Mouse (Mus musculus): Measurements from ENCODE around the gene 1700003E16Rik. TPM values are rescaled to one million over a fixed set of nuclear protein-coding genes. Genes with fewer than 3 reads are reported as not detected.

Gene 1700003E16Rik
- polyA plus RNA-seq, 1 experiment from 2014 or later: 5.2 TPM

GRCm38 (mm10) chr6:83165607-83166242, 9.5 kb downstream of the 1700003E16Rik start, which contains the start of gene Dctn1:
TSS of gene Dctn1 (plus strand) at chr6:83165920.
- peak within 1 kb of the TSS; percentile 92 for H3K4me3 ChIP-seq
- peaks cover 37% of the 10 kb centered on the region for H3K4me1 ChIP-seq
- peak within 1 kb of the TSS; percentile 87 for H3K27ac ChIP-seq
- peak within 1 kb of the TSS; percentile 62 for H3K4me2 ChIP-seq (replicated peaks)
- peak within 1 kb of the TSS; percentile 96 for H3K9ac ChIP-seq
- H3K9me3 ChIP-seq (replicated peaks): no peaks in the 10 kb centered on the region
- H3K36me3 ChIP-seq: no peaks in the 10 kb centered on the region
- peaks cover 24% of the 10 kb centered on the region for H3K27me3 ChIP-seq
- ATAC-seq (ENCODE audit: low FRiP score): peak; percentile 86
- WGBS: 1% methylated on average over 54 of the region's 58 CpGs

DNA sequence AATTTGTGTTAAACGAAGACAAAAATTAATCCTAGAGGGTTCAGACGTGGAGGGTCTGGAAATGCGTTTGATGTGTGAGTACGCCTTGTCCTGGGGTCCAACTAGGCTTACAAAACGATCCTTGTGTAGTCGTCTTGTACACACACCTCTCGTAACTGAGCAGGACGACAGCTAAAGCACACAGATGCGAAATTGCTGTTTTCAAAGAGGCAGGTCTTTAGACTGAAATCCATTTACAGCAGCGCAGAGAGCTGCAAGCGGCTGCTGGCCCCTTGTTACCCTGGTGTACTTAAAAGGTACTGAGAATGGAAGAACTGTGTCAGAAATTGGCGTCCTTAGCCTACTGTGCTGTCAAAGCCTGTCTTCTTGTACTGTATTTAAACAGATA, 10.0 kb downstream of the 1700003E16Rik start:
- peak overlapping the region; percentile 92 for H3K4me3 ChIP-seq
- 1% methylated on average over 12 of the region's 12 CpGs for WGBS
- no peaks in the 10 kb centered on the region for H3K9me3 ChIP-seq (replicated peaks)
- peak overlapping the region; percentile 96 for H3K9ac ChIP-seq
- no peak; the same call in 1 of the 2 replicates for ATAC-seq (ENCODE audit: low FRiP score)
- H3K27me3 ChIP-seq: peaks cover 19% of the 10 kb centered on the region
- H3K27ac ChIP-seq: peak overlapping the region; percentile 87
- peak overlapping the region; percentile 62 for H3K4me2 ChIP-seq (replicated peaks)
- no peaks in the 10 kb centered on the region for H3K36me3 ChIP-seq
- H3K4me1 ChIP-seq: peaks cover 41% of the 10 kb centered on the region

DNA sequence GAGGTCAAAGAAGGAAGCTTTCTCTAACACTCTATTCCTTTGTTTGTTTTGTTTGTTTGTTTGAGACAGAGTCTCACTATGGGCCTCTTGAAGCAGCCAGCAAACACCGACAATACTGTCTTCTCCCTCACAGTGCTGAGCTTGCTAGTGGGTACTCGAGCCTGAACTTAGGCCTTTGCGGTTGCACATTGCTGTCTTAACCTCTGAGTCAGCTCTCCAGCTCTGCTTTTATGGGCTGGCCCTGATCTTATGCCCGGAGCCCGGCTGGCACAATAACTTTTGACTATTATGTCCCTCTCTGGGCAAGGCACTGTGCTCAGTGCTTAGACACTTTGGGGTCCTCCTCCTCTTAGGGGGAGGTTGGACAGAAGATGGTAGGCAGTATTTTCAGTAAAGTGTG, 13.7 kb downstream of the 1700003E16Rik start:
- Histone ChIP-seq H3K4me1 (peaks cover 34% of the 10 kb centered on the region), H3K4me3 (no peak overlapping the region), H3K27me3 (no peaks in the 10 kb centered on the region), H3K27ac (no peak overlapping the region), H3K36me3 (no peaks in the 10 kb centered on the region), H3K9me3 (replicated peaks) (no peaks in the 10 kb centered on the region), H3K4me2 (replicated peaks) (no peak overlapping the region), H3K9ac (no peak overlapping the region)
- ATAC-seq (ENCODE audit: low FRiP score): no peak
- 91% methylated on average over 5 of the region's 5 CpGs for WGBS

- no peak for ATAC-seq (ENCODE audit: low FRiP score)
- peaks cover 30% of the 10 kb centered on the region for H3K4me1 ChIP-seq
- 90% methylated on average over 5 of the region's 5 CpGs for WGBS
These were observed 14.9 kb downstream of the 1700003E16Rik start for GRCm38 (mm10) chr6:83171063-83171462.

GRCm38 (mm10) chr6:83172240-83172920, 16.2 kb downstream of the 1700003E16Rik start:
- ATAC-seq (ENCODE audit: low FRiP score): peak; percentile 60
- H3K4me3 ChIP-seq: peak overlapping the region; percentile 24
- no peaks in the 10 kb centered on the region for H3K9me3 ChIP-seq (replicated peaks)
- peaks cover 19% of the 10 kb centered on the region for H3K4me1 ChIP-seq
- H3K9ac ChIP-seq: peak overlapping the region; percentile 32
- no peaks in the 10 kb centered on the region for H3K36me3 ChIP-seq
- peak overlapping the region; percentile 37 for H3K4me2 ChIP-seq (replicated peaks)
- H3K27ac ChIP-seq: peak overlapping the region; percentile 70
- no peaks in the 10 kb centered on the region for H3K27me3 ChIP-seq
- 57% methylated on average over 9 of the region's 9 CpGs for WGBS

More at GRCm38 (mm10) chr6:83171063-83171462, 14.9 kb downstream of the 1700003E16Rik start:
- Histone ChIP-seq H3K9me3 (replicated peaks) (no peaks in the 10 kb centered on the region), H3K9ac (no peak overlapping the region), H3K36me3 (no peaks in the 10 kb centered on the region), H3K27ac (no peak overlapping the region), H3K4me2 (replicated peaks) (0 out of 2 replicates have a peak overlapping the region, but pooled peaks have one; percentile 13), H3K4me3 (no peak overlapping the region), H3K27me3 (no peaks in the 10 kb centered on the region)

- peaks cover 31% of the 10 kb centered on the region for H3K4me1 ChIP-seq
- no peaks in the 10 kb centered on the region for H3K36me3 ChIP-seq
- no peak for ATAC-seq (ENCODE audit: low FRiP score)
- H3K27ac ChIP-seq: no peak overlapping the region
- no peaks in the 10 kb centered on the region for H3K9me3 ChIP-seq (replicated peaks)
- no peaks in the 10 kb centered on the region for H3K27me3 ChIP-seq
- H3K9ac ChIP-seq: no peak overlapping the region
- no peak overlapping the region for H3K4me3 ChIP-seq
- no peak overlapping the region for H3K4me2 ChIP-seq (replicated peaks)
- WGBS: 87% methylated on average over 8 of the region's 8 CpGs
These were observed 19.8 kb downstream of the 1700003E16Rik start for GRCm38 (mm10) chr6:83175996-83176395.

GRCm38 (mm10) chr6:83179390-83180117, 23.4 kb downstream of the 1700003E16Rik start:
- peaks cover 22% of the 10 kb centered on the region for H3K4me1 ChIP-seq
- H3K9me3 ChIP-seq (replicated peaks): no peaks in the 10 kb centered on the region
- H3K9ac ChIP-seq: peak overlapping the region; percentile 74
- H3K4me2 ChIP-seq (replicated peaks): peak overlapping the region; percentile 68
- peak overlapping the region; percentile 45 for H3K4me3 ChIP-seq
- WGBS: 14% methylated on average over 12 of the region's 12 CpGs
- peaks cover 23% of the 10 kb centered on the region for H3K36me3 ChIP-seq
- peak; percentile 87 for ATAC-seq (ENCODE audit: low FRiP score)
- H3K27me3 ChIP-seq: no peaks in the 10 kb centered on the region
- H3K27ac ChIP-seq: peak overlapping the region; percentile 69

- Histone ChIP-seq H3K4me2 (replicated peaks) (peak overlapping the region; percentile 68), H3K9ac (peak overlapping the region; percentile 74), H3K27ac (no peak overlapping the region), H3K4me1 (peaks cover 30% of the 10 kb centered on the region), H3K4me3 (peak overlapping the region; percentile 45; the same call in 1 of the 2 replicates), H3K36me3 (peaks cover 27% of the 10 kb centered on the region), H3K9me3 (replicated peaks) (no peaks in the 10 kb centered on the region), H3K27me3 (no peaks in the 10 kb centered on the region)
- ATAC-seq (ENCODE audit: low FRiP score): no peak
- 87% methylated on average over 6 of the region's 6 CpGs for WGBS
These were observed 24.4 kb downstream of the 1700003E16Rik start for GRCm38 (mm10) chr6:83180605-83181004.

- H3K36me3 ChIP-seq: peaks cover 47% of the 10 kb centered on the region
These were observed 28.7 kb downstream of the 1700003E16Rik start for GRCm38 (mm10) chr6:83184858-83185435.

GRCm38 (mm10) chr6:83185895-83186861, 30.0 kb downstream of the 1700003E16Rik start:
- H3K27me3 ChIP-seq: no peaks in the 10 kb centered on the region
- whole genome bisulfite sequencing: 9% methylated on average over 22 of the region's 25 CpGs
- H3K36me3 ChIP-seq: peaks cover 59% of the 10 kb centered on the region
- H3K4me3 ChIP-seq: peak overlapping the region; percentile 51
- H3K4me1 ChIP-seq: peaks cover 39% of the 10 kb centered on the region
- H3K27ac ChIP-seq: peak overlapping the region; percentile 90
- peak overlapping the region; percentile 72 for H3K4me2 ChIP-seq (replicated peaks)
- peak overlapping the region; percentile 78 for H3K9ac ChIP-seq
- no peaks in the 10 kb centered on the region for H3K9me3 ChIP-seq (replicated peaks)
- ATAC-seq (ENCODE audit: low FRiP score): peak; percentile 97

More at GRCm38 (mm10) chr6:83184858-83185435, 28.7 kb downstream of the 1700003E16Rik start:
- Histone ChIP-seq H3K9ac (no peak overlapping the region), H3K9me3 (replicated peaks) (no peaks in the 10 kb centered on the region), H3K4me1 (peaks cover 49% of the 10 kb centered on the region), H3K27ac (peak overlapping the region; percentile 49; the same call in 1 of the 2 replicates), H3K4me3 (no peak overlapping the region; the same call in 1 of the 2 replicates), H3K27me3 (no peaks in the 10 kb centered on the region), H3K4me2 (replicated peaks) (peak overlapping the region; percentile 72; the same call in 1 of the 2 replicates)
- ATAC-seq (ENCODE audit: low FRiP score): no peak
- 94% methylated on average over 3 of the region's 3 CpGs for WGBS

DNA sequence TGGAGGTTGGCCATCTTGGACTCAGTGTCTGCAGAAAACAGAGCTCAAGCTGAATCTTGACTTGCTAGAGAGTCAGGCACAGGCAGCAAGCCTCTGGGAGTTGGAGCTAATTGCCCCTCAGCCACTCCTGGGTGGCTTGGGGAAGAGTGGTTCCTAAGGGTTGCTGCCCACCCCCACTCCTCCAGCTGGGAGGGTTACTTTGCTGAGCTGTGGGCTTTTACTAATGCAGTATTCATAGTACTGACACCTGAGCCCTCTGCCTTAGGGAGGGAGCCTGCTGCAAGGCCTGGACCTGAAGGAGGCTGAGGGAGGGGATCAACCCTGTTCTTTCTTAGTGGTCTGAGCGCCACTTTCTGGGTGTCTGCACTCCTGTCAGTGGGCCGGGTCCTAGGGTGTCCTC, 30.7 kb downstream of the 1700003E16Rik start:
- H3K27me3 ChIP-seq: no peaks in the 10 kb centered on the region
- peak overlapping the region; percentile 78 for H3K9ac ChIP-seq
- peak overlapping the region; percentile 51 for H3K4me3 ChIP-seq
- peak overlapping the region; percentile 72 for H3K4me2 ChIP-seq (replicated peaks)
- H3K36me3 ChIP-seq: peaks cover 67% of the 10 kb centered on the region
- peak overlapping the region; percentile 90 for H3K27ac ChIP-seq
- H3K4me1 ChIP-seq: peaks cover 39% of the 10 kb centered on the region
- no peaks in the 10 kb centered on the region for H3K9me3 ChIP-seq (replicated peaks)
- 0 out of 2 replicates have a peak, but pooled peaks have one; percentile 9 for ATAC-seq (ENCODE audit: low FRiP score)
- 72% methylated on average over 2 of the region's 2 CpGs for WGBS
